Mouse (Mus musculus) embryo, embryonic 10 days (tissue): ENCODE data around the gene Prmt2.
A peak's percentile ranks its signal among the peaks of the same experiment; 100 is the strongest.

Experiments used
- DNase-seq: peaks from one replicate; pipeline ENCODE4 v3.0.0-alpha.2; 2015; ENCODE audit warnings: low spot score

The Prmt2 gene

DNA sequence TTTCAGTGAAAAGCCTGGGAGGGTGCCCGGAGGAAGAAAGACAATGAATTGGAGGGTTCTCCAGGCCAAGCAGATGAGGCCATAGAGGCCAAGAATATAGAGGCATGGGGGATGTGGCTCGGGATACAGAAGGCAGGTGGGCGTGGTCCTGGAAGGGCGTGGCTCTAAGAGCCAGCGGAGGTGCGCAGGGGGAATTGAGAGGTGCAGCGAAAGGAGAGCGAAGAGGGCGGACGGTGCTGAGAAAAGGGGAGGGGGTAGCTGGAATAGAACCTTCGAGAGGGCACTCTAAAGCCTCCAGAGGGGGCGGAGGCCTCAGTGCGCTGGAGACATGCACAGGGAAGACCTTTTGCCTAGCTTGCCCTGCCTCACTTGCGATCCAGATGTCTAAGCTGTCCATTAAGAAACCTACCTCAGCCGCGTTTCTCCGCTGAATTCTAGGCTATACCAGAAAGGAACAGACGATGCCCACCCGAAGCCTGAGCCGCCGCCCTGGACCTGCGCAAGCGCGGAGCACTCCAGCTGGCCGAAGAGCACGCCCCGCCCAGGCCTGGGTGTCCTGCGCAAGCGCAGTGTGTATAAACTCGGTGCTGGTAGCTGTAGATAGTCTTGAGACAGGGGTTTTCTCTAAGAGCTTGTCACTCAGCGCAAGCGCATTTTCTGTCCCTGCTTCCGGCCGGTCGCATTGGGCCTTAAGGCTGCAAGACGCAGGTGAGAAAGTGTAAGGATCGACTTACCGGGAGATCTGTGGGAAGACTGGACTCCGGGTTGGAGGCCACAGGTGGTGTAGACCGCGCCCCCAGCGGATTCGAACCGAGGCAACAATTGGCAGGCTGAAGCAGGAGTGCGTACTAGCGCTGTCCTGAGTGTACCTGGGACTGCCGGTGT is at the start of gene Prmt2:
Gene Prmt2 (minus strand): TSS at position 525 of the 885 bp plus-strand sequence.
- peak; percentile 97 for DNase-seq

DNA sequence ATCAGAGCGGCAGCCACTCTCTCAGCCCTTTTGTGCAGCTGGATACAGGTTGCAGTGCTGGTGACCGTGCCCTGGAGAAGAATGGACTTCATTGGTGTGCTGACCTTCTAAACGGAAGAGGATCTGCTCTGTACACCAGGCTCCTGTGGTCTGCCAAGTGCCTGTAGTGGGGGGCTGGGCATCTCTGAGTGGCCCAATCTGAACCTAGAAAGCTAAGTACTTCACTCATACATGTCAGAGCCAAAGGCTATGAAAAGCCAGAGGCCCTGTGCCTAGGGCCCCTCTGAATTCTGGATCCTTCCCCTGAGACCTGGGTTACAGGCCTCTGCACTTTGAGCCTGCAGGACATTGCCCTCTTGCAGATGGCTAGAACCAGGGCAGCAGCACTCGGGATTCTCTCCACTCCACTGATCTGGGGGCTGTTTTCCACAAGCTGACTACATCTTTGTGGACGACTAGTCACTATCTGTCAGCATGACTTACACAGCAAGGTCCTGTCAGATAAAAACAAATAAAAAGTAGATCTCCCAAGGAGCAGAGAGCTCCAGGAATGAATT is 41.0 kb upstream of the Prmt2 start:
- no peak for DNase-seq

DNA sequence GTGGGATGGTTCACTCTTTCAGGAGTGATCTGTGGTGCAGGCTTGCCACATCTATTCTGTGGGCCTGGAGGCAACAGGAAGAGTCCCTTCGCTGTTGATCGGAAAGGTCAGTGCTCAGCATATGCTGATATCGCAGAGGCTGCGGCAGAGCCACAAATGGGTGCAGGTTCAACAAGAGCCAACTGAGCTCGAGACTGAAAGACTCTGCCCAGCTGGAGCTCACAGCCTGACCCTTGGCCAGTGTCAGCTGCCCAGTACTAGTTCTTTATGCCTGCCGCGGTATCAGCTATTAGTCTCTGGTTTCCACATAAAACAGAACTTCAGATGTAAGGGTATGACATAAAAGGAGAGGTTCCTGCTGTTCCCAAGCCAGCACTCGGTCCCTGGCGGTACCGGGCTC is 37.6 kb upstream of the Prmt2 start:
- DNase-seq: no peak

DNA sequence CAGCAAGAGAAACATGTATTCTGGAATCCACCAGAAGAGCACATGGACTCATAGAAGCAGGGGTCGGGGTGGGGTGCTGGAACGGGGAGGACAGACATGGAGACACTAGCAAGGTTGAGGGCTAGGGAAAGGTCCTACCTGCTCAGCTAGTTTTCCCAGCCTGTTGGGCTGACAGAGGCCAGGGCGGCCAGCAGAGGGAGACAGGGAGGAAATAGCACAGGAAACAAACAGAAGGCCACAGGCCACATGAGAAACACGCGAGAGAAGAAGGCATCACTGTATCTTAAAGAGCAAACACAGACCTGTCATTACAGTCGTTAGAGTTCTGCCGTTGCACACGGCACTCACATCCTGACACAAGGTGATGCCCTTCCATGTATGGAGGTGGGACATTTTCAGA is 33.6 kb upstream of the Prmt2 start:
- DNase-seq: peak; percentile 47

DNA sequence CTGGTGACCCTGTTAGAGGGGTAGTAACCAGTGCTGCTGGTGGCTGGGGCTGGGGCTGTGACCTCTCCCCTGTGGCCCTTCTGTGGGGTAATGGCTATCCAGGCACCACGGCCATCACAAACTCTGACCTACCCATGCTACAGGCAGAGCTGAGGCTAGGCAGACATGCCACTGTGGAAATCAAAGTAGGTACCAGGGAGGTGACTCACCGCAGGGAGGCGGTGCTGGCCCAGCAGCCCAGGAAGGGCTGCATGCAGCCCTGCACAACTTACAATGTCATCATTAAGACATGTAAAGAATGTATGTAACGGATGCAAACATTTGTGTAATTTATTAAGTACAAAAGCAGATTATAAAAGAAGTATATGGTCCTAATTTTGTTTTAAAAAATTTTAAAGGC is 24.8 kb upstream of the Prmt2 start:
- DNase-seq: no peak

DNA sequence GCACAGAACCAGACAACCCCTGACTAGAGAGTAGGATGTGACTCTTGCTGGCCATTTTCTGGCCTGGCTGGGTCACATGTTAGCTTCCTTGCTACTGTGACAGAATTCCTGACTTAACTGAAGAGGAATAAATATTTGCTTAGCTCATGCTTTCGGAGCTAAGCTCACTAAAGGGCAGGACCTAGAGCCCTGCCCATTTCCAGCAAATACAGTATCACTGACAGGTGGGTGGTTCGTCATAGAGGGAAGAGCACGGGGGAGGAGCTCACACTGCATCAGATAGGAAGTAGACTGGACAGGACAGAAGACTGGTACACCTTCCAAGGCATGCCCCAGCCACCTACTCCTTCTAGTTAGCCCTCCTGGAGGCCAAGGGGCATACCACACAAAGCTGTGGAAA is 23.8 kb upstream of the Prmt2 start:
- DNase-seq: no peak

DNA sequence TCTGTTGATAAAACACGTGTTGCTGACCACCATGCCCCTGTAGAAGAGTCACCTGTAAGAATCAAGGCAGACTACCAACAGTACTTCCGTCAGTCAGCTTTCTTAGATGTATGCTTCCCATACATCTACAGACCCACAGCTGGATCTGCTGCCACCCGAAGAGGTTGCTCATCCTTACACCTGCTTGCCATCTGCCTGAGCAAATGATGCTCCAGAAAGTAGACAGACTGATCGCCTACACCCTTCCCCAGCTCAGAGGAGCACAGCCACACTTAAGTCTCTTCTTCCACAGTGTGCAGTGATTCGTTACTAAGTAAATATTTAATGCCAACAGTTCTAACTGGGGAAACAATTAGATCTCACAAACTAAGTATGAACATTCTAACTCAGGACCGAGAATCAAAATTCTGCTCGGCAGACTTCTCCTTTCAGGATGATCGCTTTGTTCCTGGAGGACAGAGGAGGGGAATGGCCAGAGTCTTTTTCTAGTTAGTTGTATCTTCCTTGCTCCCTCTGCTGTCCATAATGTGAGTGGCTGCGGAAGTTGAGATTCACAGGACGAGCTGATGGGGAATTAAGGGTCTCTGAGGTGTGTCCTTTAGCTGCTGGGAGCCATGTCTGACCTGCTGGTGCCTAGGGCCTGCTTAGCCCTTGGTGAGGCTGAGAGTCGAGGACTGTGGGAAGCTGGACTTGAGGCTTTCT is 22.8 kb upstream of the Prmt2 start:
- peak; percentile 43 for DNase-seq

DNA sequence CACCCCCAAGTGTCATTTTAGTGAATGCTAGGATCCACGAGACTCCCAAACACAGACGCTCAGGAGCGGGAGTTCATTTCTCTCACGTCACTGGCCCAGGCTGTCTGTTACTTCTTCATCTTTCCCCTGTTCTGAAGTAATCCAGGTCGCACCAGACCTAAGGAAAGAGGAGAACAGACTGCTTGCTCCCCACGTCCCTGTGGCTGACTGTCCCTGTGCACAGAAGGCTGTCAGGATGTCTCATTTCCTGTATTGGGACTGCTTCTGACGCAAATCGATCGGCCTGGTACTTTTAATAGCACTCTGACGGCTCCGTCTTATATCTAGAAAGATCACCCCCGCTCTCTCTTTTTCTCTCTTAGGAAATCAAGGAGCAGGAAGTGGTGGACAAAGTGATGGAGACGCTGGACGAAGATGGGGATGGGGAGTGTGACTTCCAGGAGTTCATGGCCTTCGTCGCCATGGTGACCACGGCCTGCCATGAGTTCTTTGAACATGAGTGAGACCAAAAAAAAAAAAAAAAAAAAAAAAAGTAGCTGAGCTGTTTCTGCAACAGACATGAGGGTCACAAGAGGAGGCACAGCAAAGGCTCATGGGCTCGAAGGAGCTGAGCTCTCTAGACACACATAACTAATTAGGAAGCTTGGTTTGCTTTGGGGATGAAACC is 22.0 kb upstream of the Prmt2 start:
- DNase-seq: peak; percentile 67

DNA sequence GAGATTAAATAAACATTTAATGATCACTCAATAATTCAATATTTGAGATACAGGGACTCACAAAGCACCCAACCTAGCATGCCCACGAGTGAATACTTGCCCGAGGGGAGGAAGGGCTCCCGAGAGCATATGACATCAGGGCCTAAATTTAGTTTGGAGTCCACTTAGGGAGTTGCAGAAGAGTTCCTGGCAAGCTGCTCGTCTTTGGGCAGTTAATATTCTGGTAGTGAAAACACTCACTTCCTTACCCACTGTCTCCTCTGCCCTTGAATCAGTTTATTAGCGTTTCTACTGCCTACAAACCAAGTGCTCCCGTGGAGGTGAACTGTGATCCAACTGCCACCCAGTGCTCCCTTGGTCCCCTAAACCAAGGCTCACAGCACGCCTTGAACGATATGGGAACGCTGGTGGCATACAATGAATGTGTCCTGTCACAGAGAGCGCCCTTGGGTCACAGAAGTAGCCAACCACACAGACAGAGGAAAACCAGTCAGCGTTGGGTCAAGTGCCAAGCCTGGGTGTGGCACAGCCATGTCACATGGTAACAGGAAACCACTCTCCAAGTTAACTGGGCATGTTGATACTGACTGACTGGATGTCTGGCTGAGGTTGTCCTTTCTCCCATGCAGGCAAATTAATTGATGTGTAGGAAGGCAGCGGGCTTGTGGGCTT is 20.2 kb upstream of the Prmt2 start:
- no peak for DNase-seq

DNA sequence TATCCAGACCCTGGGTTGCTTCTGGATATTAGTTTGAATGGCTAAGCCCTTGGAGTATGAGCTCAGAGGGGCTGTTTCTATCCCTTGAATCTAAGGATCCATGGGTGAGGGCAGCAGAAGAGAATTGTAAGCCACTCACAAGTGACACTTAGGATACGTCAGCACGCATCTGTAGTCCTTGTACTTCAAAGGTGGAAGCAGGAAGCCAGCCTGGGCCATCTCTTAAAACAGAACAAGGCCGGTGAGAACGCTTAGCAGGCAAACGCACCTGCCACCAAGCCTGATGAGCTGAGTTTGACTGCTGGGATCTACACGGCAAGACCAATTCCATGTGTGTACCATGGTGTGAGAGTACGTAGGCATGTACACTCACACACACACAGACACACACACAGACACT is 19.6 kb upstream of the Prmt2 start:
- no peak for DNase-seq

DNA sequence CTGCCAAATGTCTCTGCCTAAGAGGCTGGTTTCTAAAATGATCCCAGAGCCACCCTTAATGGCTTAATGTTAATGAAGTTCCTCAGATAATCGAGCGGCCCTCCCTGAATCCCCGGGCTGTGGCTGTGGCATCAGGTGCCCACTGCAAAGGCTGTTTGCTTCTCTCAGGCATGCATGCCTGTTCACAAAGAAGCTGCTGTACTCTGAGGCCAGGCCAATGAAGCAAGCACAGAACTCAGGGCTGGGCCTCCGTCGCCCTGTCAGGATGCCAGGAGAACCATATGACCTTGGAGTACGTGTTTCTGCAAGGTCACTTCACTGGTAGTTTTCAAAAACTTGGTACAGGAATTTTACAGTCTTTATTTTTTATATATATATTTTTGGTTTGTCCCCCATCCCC is 18.0 kb upstream of the Prmt2 start:
- DNase-seq: no peak

DNA sequence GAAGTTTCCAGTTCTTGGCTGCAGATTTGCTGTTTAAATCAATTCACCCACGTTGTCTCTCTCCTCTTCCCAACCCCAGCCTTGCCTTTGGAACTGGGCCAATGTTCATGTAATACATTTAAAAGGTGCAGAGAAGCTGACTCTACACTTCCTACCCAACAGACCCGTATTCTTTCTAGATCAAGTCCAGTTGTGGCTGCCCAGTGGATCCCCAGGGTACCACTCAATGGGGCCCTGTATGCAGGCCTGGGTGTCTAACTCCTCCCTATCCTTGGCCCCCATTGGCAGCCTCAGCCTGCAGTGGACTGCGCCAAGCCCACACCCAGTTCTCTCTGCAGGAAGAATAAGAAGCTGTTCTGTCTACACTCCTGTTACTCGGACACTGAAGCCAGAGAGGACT is 15.9 kb upstream of the Prmt2 start, which contains the start of gene S100b:
Gene S100b (plus strand): TSS at position 318 of the 400 bp plus-strand sequence.
- DNase-seq: no peak

DNA sequence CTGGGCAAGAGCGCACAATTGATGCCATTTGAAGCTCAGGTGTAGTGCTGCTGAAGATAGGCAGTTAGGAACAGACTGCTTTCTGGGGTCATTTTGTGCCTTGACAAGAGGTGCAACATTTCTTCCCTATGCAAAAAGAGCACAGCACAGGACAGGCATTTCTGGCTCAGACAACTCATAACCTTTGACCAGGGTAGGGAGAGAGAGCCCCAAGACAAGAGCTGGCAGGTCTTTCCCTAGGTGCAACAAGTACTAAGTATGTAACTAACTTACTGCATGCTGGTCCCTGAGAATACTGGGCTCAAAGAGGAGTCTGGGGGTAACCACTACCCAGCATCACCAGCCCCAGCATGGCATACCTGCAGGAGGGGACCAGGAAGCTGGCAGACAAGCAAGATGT is 15.4 kb upstream of the Prmt2 start:
- DNase-seq: no peak

DNA sequence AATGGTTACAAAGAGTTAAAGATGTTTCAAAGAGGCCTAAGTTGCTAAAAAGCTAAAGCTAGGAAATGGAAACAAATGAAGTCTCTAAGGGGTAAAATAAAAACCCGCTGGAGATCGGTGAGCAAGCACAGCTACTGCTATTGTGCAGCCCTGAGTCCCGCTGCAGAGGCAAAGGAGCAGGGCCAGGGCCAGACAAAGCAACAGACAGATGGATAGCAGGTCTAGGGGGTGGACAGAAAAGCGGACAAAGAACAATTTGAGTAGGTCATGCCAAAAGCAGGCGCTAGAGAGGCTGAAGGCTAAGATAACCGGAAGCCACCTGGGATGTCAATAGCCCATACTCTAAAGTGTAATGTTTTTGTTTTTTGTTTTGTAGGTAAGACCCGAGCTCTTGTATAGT is 13.2 kb upstream of the Prmt2 start:
- DNase-seq: no peak

DNA sequence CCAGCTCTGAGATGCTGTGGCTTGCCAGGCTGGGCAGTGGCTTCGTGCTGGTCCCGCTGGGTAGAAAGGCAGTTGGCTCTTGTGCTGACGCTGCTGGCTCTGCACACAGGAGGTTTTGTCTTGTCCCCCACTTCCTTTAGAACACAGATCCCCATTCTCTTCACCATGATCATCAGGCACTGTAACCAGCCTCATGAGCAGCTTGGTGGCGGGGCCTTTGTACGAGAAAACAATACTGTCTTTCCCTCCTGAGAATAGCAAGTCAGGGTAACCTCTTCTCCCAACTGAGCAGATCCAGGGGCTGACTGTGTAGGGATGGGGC is 10.9 kb upstream of the Prmt2 start:
- DNase-seq: no peak

DNA sequence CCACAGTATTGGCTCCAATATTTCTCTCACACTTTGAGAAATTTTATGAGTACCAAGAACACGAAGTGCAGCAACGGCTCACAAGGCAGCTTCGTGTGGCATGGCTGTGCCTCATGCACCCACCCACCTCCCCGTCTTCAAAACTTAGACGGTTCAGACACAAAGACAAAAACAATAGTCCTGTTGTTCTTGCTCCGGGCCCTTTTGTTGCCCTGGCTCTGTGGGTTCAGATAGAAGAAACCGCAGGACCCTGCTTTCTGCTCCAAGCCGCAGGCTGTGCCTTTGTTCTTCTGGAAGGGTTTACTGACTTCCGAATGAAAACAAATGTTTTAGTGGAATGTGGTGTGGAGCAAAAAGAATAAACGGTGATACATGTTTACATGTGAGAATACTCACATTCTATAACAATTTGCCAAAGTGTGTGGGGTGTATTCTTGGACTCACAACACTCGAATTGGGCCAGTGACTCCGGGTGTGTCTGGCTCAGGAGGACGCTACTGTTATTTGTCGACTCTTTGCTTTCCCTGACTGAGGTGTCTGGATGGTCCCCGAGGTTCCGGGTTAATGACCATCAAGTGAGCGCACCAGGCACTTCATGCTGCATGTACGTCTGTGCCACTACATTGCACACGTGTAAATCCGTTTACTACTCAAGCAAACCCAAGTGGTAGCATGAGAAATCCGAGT is 10.4 kb upstream of the Prmt2 start:
- no peak for DNase-seq

DNA sequence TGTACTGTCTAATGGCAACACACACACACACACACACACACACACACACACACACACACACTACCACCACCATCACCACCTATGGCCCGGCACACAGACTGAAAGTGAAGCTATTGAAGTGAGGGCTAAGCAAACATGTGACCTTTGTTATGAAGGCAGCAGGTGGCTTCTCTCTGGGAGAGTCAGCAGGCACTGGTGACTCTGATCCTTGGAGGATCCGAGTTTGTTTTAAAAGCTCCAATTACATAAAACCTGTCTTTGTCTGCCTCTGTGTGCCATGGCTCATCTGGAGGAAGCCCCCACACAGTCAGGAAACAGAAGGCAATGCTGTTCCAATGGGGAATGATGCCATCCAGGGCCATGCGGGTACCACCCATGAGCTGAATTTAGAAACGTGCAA is 8.9 kb upstream of the Prmt2 start:
- peak; percentile 22 for DNase-seq

DNA sequence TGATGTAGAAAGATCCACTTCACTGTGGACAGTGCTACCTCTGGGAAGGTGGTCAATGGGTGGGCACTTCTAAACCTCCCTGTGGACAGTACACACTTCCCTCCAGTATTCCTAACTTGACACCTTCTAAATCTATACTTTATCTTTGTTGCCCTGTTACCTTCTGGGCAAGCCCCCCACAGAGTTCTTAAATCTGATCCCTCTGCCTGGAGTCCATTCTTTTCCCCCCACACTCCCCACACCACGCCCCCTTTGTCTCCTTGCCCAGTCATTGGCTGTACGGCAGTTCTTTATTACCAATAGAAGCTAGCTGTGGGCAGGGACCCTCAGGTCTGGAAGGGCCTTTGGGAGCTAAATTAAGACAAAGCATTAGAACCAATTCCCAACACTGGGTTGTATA is 7.4 kb upstream of the Prmt2 start:
- no peak for DNase-seq

DNA sequence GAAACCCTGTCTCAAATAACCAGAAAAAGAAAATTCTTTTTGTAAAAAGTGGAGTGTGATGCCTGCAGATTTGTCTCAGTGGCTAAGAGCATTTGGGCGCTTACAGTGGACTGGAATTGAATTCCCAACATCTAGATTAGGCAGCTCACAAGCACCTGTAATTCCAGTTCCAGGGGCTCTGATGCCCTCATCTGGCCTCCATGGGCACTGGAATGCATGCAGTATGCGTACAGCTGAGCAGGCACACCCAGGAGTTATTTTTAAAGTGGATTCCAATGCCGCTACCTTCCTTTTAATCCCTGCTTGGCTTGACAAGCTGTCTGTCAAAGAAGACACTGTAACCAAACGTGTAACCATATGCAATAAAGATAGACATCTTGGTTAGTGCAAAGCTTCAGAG is 1.7 kb upstream of the Prmt2 start:
- no peak for DNase-seq

DNA sequence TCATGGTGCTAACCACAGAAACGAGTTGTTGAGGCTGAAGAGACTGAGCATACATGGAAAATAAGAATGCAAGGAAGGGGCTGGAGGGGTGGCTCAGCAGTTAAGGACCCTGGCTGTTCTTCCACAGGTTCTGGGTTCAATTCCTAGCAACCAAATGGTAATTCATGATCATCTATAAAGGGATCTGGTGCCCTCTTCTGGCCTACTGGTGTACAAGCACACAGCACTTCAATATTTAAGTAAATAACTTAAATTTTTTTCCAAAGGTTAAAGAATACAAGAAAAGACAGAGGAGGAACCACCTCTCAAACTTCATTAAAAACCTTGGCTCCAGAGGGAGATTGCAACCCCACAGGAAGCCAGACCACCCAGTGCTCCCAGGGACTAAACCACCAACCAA is 8.0 kb downstream of the Prmt2 start:
- no peak for DNase-seq

DNA sequence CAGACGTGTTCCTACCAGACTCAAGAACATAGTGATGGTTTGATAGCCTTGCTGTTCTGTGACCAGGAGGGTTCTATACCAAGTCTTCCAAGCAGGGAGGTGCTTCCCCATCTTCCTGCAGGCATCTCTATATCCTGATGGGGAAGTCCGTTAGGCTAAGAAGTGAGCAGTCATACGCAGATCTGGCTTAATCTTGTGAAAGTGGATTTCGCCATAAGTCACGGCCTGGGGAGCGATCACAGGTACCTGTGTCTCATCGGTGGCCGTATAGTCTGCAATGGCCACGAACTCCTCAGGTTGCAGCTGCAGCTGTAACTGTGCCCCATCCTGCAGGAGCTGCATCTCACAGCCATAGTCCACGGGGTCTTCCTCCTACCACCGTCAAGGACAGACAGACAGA is 11.7 kb downstream of the Prmt2 start:
- no peak for DNase-seq

DNA sequence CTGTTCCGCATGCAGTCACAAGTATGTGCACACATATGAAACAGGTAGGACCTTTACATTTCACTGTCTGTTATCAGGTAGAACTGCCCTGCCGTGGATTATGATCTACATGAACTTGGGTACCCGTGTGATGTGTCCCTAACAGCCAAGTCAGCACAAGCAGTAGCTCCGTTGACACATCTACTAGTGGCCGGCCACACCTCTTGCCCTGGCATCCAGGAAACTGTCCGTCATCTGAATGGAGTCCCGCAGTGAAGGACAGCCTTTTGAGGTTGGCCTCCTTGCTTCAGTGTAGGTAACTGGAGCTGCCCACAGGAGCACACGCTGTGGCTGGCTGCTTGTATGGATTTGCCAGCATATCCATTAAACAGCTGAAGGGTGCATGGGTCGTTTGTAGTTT is 19.4 kb downstream of the Prmt2 start:
- no peak for DNase-seq
